Mouse (Mus musculus) thymus, adult 2 months (tissue): ENCODE results near the gene Cped1.

Experiments
- CTCF ChIP-seq: fragments of 200-500 bp; IDR thresholded peaks from 2 replicates; pipeline ENCODE4 v1.5.1; 2012; ENCODE audit warnings: mild to moderate bottlenecking, control low read depth, low read length, moderate library complexity, borderline replicate concordance; ENCODE audit not compliant: control insufficient read depth, poor library complexity, insufficient read depth; ENCODE audit errors: extremely low read depth
- POLR2A ChIP-seq: fragments of 200-500 bp; IDR thresholded peaks from 2 replicates; pipeline ENCODE4 v1.6.1; 2012; ENCODE audit warnings: mild to moderate bottlenecking, low read length, control low read depth, moderate library complexity; ENCODE audit not compliant: control insufficient read depth, poor library complexity, insufficient read depth; ENCODE audit errors: extremely low read depth

DNA sequence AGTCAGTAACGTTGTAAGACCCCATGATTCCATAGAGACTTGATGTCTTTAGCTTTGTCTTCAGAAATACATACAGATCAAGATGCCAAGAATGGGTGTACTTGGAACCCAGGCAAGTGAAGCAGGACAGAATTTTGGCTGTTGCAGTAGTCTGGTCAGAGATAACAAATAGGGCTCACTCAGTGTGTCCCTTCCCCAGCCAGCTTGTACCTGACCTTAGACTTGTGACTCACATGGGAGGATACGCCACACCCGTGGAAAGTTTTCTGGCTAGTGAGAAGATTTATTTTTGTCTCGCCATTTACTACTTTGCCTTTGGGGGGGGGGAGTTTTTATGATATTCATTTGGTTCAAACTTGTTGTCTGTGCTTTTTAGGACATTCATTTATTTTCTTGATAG lies 78.6 kb downstream of the Cped1 start:
- TF ChIP-seq CTCF (no peak), POLR2A (no peak)
